Mouse (Mus musculus) liver, embryonic 16.5 days (tissue): ENCODE measurements around the gene Eif2d. TPM values are rescaled to one million over a fixed set of nuclear protein-coding genes. Genes with fewer than 3 reads are reported as not detected.

ENCODE experiments used
- ATAC-seq: fragments of 200-750 bp; cut with Nextera tagmentation; 2 replicates; pipeline ENCODE4 v1.8.0; 2017; ENCODE audit warnings: low read depth, mild to moderate bottlenecking, moderate number of reproducible peaks, moderate library complexity
- H3K27ac ChIP-seq: fragments of 300-500 bp; sonication (generic); 2 replicates; pipeline ENCODE4 v1.5.1; 2014; ENCODE audit warnings: mild to moderate bottlenecking, low read length
- H3K27me3 ChIP-seq: fragments of 300-500 bp; sonication (generic); 2 replicates; pipeline ENCODE4 v1.6.1; 2014; ENCODE audit warnings: low read depth, low read length, mixed read lengths; ENCODE audit not compliant: control insufficient read depth, insufficient read depth
- H3K36me3 ChIP-seq: fragments of 300-500 bp; sonication (generic); 2 replicates; pipeline ENCODE4 v1.6.1; 2014; ENCODE audit warnings: mild to moderate bottlenecking; ENCODE audit not compliant: control insufficient read depth, insufficient read depth
- H3K4me1 ChIP-seq: fragments of 300-500 bp; sonication (generic); 2 replicates; pipeline ENCODE4 v1.6.1; 2014; ENCODE audit warnings: low read depth, low read length, mixed read lengths; ENCODE audit not compliant: control insufficient read depth
- H3K4me2 ChIP-seq: fragments of 300-500 bp; sonication (generic); 2 replicates; pipeline ENCODE4 v1.6.1; 2014; ENCODE audit warnings: low read depth, low read length, mixed read lengths
- H3K4me3 ChIP-seq: fragments of 300-500 bp; sonication (generic); 2 replicates; pipeline ENCODE4 v1.5.1; 2014; ENCODE audit warnings: low read depth, mild to moderate bottlenecking, low read length
- H3K9ac ChIP-seq: fragments of 300-500 bp; sonication (generic); 2 replicates; pipeline ENCODE4 v1.6.1; 2014; ENCODE audit warnings: low read depth, low read length
- H3K9me3 ChIP-seq: fragments of 300-500 bp; sonication (generic); replicated peaks from 2 replicates; pipeline ENCODE4 v1.6.1; 2016; ENCODE audit warnings: low read length; ENCODE audit not compliant: control insufficient read depth
- WGBS: fragments of 180-500 bp; shearing (Covaris S2); extraction: QIAGEN DNeasy Blood & Tissue Kit; methylation state at CpG from one replicate; pipeline ENCODE4 v1.1.7; 2014; ENCODE audit not compliant: insufficient replicate concordance; 5-methylcytosine and 5-hydroxymethylcytosine counted together
- polyA plus RNA-seq: library from polyadenylated mRNA; unstranded; fragments of >200 nt; fragmentation: Nextera tagmentation; extraction: Ambion mirVana; gene quantifications from 2 replicates; pipeline ENCODE4 v1.2.1, GENCODE M21; 2015

The Eif2d gene
- polyA plus RNA-seq, 1 experiment from 2014 or later = 26.8 TPM

- no peaks in the 10 kb centered on the region for H3K27me3 ChIP-seq
- H3K9me3 ChIP-seq = no peaks in the 10 kb centered on the region
- no peak overlapping the region for H3K4me3 ChIP-seq
- H3K27ac ChIP-seq = no peak overlapping the region
- no peak overlapping the region for H3K9ac ChIP-seq
- ATAC-seq = no peak
- no peaks in the 10 kb centered on the region for H3K4me1 ChIP-seq
- no peaks in the 10 kb centered on the region for H3K36me3 ChIP-seq
- no peak overlapping the region for H3K4me2 ChIP-seq
- 73% methylated on average over 7 of the region's 8 CpGs for WGBS
Observed at GRCm38 (mm10) chr1:131209971-131210426, 57.0 kb downstream of the Eif2d start.

- Histone ChIP-seq H3K36me3 (no peaks in the 10 kb centered on the region), H3K9ac (no peak overlapping the region), H3K27ac (no peak overlapping the region), H3K4me1 (no peaks in the 10 kb centered on the region), H3K4me2 (no peak overlapping the region), H3K9me3 (no peaks in the 10 kb centered on the region), H3K27me3 (no peaks in the 10 kb centered on the region), H3K4me3 (no peak overlapping the region)
- no peak for ATAC-seq
- WGBS = 65% methylated on average over 1 of the region's 1 CpGs
Observed at GRCm38 (mm10) chr1:131211655-131212054, 58.7 kb downstream of the Eif2d start.

GRCm38 (mm10) chr1:131212956-131213355 is 60.0 kb downstream of the Eif2d start:
- Histone ChIP-seq H3K36me3 (no peaks in the 10 kb centered on the region), H3K4me3 (no peak overlapping the region), H3K27me3 (no peaks in the 10 kb centered on the region), H3K9ac (no peak overlapping the region), H3K9me3 (no peaks in the 10 kb centered on the region), H3K4me2 (no peak overlapping the region), H3K27ac (no peak overlapping the region), H3K4me1 (no peaks in the 10 kb centered on the region)
- 37% methylated on average over 5 of the region's 5 CpGs for WGBS
- ATAC-seq = no peak

- 56% methylated on average over 6 of the region's 6 CpGs for WGBS
- no peaks in the 10 kb centered on the region for H3K36me3 ChIP-seq
- no peak overlapping the region for H3K9ac ChIP-seq
- no peak overlapping the region for H3K27ac ChIP-seq
- no peaks in the 10 kb centered on the region for H3K9me3 ChIP-seq
- no peak overlapping the region for H3K4me3 ChIP-seq
- no peaks in the 10 kb centered on the region for H3K4me1 ChIP-seq
- no peak for ATAC-seq
- H3K27me3 ChIP-seq = no peaks in the 10 kb centered on the region
- no peak overlapping the region for H3K4me2 ChIP-seq
Observed at GRCm38 (mm10) chr1:131213361-131213760, 60.4 kb downstream of the Eif2d start.

GRCm38 (mm10) chr1:131218933-131219332 is 66.0 kb downstream of the Eif2d start:
- Histone ChIP-seq H3K4me2 (no peak overlapping the region), H3K27ac (no peak overlapping the region), H3K4me1 (no peaks in the 10 kb centered on the region), H3K4me3 (no peak overlapping the region), H3K27me3 (no peaks in the 10 kb centered on the region), H3K36me3 (no peaks in the 10 kb centered on the region), H3K9ac (no peak overlapping the region), H3K9me3 (no peaks in the 10 kb centered on the region)
- ATAC-seq = no peak
- WGBS = 39% methylated on average over 11 of the region's 11 CpGs

- no peaks in the 10 kb centered on the region for H3K36me3 ChIP-seq
- no peak overlapping the region for H3K4me3 ChIP-seq
- H3K4me1 ChIP-seq = no peaks in the 10 kb centered on the region
- no peak overlapping the region for H3K27ac ChIP-seq
- no peaks in the 10 kb centered on the region for H3K27me3 ChIP-seq
- ATAC-seq = no peak
- H3K9ac ChIP-seq = no peak overlapping the region
- 67% methylated on average over 13 of the region's 13 CpGs for WGBS
- no peaks in the 10 kb centered on the region for H3K9me3 ChIP-seq
- H3K4me2 ChIP-seq = no peak overlapping the region
Observed at GRCm38 (mm10) chr1:131221822-131222590, 69.0 kb downstream of the Eif2d start.

GRCm38 (mm10) chr1:131223345-131223744 is 70.4 kb downstream of the Eif2d start:
- ATAC-seq = no peak
- WGBS = 71% methylated on average over 2 of the region's 2 CpGs
- H3K9ac ChIP-seq = no peak overlapping the region

GRCm38 (mm10) chr1:131224848-131225471 is 72.0 kb downstream of the Eif2d start:
- Histone ChIP-seq H3K27me3 (no peaks in the 10 kb centered on the region), H3K4me3 (no peak overlapping the region), H3K9ac (no peak overlapping the region), H3K36me3 (no peaks in the 10 kb centered on the region), H3K4me2 (no peak overlapping the region), H3K4me1 (no peaks in the 10 kb centered on the region), H3K27ac (no peak overlapping the region), H3K9me3 (no peaks in the 10 kb centered on the region)
- no peak for ATAC-seq
- 68% methylated on average over 12 of the region's 12 CpGs for WGBS

More at GRCm38 (mm10) chr1:131223345-131223744, 70.4 kb downstream of the Eif2d start:
- H3K4me2 ChIP-seq = no peak overlapping the region
- no peaks in the 10 kb centered on the region for H3K27me3 ChIP-seq
- H3K36me3 ChIP-seq = no peaks in the 10 kb centered on the region
- no peaks in the 10 kb centered on the region for H3K9me3 ChIP-seq
- no peaks in the 10 kb centered on the region for H3K4me1 ChIP-seq
- H3K4me3 ChIP-seq = no peak overlapping the region
- H3K27ac ChIP-seq = no peak overlapping the region

- H3K4me2 ChIP-seq = no peak overlapping the region
- no peaks in the 10 kb centered on the region for H3K4me1 ChIP-seq
- H3K36me3 ChIP-seq = no peaks in the 10 kb centered on the region
- no peaks in the 10 kb centered on the region for H3K27me3 ChIP-seq
- H3K27ac ChIP-seq = no peak overlapping the region
- WGBS = 35% methylated on average over 7 of the region's 7 CpGs
- ATAC-seq = no peak
- H3K9ac ChIP-seq = no peak overlapping the region
- no peak overlapping the region for H3K4me3 ChIP-seq
- H3K9me3 ChIP-seq = no peaks in the 10 kb centered on the region
Observed at GRCm38 (mm10) chr1:131228225-131228624, 75.2 kb downstream of the Eif2d start.
